Mouse (Mus musculus) adrenal gland, adult (tissue): ENCODE measurements around the gene Dmrta2.

ENCODE experiments used
- DNase-seq, 2 experiments: peaks; one replicate each; pipeline ENCODE4 v3.0.0; 2022 to 2023; ENCODE audit warnings: low spot score in 1 of 2; ENCODE audit not compliant: inconsistent age in 2 of 2

Gene Dmrta2

DNA sequence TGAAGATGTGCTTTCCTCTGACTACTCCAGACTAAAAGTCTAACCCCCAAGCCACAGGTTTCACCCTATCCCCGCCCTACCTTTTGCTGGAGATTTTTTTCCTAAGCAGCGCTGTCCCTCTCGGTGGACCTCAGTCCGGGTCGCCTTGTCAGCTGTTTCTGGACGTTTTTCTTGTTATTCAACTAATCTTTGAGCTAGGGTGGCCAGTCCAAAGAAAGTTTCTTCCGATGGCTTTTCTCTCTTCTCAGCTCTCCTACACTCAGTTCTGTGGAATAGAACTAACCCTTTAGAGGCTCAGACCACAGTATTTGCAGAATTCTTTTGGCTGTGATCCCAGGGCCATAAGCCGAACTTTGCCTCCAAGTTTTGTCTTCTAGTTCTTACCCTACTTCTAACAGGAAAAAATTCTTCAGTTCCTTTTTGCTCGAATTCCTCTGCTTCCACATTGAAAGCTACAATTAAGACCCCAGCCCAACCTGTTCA lies 1.0 kb downstream of the Dmrta2 start:
- peak in 1 of 2 experiments; percentile 28 for DNase-seq

DNA sequence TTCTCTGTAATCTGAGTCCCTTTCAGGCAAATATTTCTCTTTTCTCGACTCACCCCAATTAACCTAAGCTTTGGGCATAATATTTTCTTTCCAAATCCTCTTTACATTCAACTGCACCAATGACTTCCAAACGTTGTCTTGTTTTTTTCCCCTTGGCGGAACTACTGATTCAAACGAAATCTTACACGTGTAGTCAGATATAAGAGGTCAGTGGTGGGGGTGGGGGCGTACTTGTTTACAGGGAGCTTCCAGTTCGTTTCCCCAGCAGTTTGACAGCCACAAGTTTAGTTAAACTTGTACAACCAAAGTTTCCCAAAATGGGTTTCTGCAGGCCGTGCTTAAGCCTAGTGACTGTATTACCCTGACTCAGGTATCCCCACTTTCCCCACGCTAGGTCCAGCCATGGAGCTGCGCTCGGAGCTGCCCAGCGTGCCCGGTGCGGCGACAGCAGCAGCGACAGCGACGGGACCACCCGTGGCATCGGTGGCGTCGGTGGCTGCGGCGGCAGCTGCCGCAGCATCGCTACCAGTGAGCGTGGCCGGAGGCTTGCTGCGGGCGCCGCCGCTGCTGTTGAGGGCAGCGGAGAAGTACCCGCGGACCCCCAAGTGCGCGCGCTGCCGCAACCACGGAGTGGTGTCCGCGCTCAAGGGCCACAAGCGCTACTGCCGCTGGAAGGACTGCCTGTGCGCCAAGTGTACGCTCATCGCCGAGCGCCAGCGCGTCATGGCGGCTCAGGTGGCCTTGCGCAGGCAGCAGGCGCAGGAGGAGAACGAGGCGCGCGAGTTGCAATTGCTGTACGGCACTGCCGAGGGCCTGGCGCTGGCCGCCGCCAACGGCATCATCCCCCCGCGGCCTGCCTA lies 1.8 kb downstream of the Dmrta2 start:
- DNase-seq = peak; percentile 5 to 57

DNA sequence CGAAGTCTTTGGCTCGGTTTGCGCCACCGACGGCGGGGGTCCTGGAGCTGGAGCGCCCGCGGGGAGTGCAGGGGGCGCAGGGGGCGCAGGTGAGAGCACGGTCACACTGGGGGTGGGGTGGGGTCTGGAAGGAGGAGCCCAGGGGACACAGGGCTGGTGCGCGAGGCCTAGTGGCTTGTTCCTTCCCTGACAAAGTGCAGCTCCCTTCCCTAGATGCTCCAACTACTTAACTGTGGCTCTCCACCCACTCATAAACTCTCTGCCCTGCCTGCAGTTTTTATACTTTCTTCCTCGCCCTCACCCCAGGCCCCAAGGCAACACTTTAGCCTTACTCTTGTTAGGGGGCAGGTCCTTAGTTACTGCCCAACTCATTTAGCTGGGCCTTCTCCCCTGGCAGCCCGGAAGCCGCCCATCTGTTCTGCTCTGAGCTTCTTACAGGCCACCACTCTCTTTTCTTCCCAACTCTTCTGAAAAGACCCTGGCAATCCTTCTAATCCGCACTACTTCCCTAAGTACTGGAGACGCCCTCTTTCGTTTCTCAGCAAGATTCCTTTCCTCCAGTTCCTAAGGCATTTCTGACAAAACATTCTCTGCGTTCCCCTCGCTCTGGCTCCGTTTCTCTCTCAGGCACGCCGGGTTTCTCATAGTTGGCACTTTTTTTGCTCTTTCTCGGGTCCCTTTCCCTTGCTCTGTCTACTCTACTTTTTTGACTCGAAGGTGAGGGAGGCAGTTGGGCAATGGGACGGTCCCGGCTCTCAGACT lies 2.6 kb downstream of the Dmrta2 start:
- peak in 1 of 2 experiments; percentile 42 for DNase-seq

DNA sequence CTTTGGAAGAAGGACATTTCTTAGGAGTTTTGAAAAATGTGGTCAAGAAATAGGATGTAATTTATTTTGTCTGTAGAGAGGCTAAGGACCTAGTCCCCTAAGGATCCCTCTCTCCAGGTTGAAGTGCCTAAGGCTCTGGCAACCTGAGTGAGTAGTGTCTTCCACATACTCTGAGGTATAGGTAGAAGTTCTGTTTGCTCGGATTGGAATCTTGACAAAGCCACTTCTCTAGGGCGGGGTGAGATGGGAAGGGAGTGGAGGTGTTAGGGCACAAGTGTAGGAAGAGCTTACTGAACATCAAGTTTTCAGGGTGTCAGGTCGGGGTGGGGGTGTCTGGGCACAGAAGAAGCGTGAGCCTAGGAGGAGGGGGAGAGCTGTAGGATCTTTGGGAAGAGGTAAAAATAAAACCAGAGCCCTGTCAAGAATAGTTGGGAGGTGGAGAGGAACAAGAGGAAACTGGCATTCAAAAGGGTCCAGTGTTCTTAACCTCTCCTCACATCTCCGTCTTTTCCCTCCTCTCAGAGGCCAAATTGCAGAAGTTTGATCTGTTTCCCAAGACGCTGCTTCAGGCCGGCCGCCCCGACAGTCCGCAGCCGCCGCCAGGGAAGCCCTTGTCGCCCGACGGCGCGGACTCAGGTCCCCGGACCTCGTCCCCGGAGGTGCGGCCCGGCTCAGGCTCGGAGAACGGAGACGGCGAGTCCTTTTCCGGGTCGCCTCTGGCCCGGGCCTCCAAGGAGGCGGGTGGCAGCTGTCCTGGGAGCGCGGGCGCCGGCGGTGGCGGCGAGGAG lies 3.4 kb downstream of the Dmrta2 start:
- peak in 1 of 2 experiments; percentile 10 for DNase-seq

DNA sequence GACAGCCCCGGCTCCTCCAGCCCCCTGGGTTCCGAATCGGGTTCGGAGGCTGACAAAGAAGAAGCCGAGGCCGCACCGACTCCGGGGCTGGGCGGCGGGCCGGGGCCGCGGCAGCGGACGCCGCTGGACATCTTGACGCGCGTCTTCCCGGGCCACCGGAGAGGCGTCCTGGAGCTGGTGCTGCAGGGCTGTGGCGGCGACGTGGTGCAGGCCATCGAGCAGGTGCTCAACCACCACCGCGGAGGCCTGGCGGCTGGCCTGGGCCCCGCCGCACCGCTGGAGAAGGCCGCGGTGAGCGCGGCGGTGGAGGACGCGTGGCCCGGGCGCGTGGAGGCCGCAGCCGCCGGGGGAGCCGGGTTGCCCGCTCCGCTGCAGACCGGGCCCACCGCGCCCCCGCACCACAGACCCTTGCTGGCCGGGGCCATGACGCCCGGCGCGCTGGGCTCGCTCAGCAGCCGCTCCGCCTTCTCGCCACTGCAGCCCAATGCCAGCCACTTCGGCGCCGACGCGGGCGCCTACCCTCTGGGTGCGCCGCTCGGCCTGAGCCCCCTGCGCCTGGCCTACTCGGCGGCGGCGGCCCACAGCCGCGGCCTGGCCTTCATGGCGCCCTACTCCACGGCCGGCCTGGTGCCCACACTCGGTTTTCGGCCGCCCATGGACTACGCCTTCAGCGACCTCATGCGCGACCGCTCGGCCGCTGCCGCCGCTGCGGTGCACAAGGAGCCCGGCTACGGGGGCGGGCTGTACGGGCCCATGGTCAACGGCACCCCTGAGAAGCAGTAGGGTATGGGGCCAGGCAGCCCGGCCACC lies 4.2 kb downstream of the Dmrta2 start:
- peak; percentile 12 to 69 for DNase-seq

- DNase-seq = peak; percentile 5 to 42
These were observed 4.9 kb downstream of the Dmrta2 start for GRCm38 (mm10) chr4:109982681-109983265.

GRCm38 (mm10) chr4:109983281-109984001 lies 5.6 kb downstream of the Dmrta2 start:
- DNase-seq = peak; percentile 8 to 53

GRCm38 (mm10) chr4:109984011-109984411 lies 6.2 kb downstream of the Dmrta2 start:
- DNase-seq = peak in 1 of 2 experiments; percentile 41

- peak in 1 of 2 experiments; percentile 29 for DNase-seq
These were observed 6.9 kb downstream of the Dmrta2 start for GRCm38 (mm10) chr4:109984496-109985423.

- no peak for DNase-seq
These were observed 7.7 kb downstream of the Dmrta2 start for GRCm38 (mm10) chr4:109985424-109986172.

- DNase-seq = no peak
These were observed 8.4 kb downstream of the Dmrta2 start for GRCm38 (mm10) chr4:109986301-109986700.

- DNase-seq = no peak
These were observed 9.0 kb downstream of the Dmrta2 start for GRCm38 (mm10) chr4:109986748-109987355.

DNA sequence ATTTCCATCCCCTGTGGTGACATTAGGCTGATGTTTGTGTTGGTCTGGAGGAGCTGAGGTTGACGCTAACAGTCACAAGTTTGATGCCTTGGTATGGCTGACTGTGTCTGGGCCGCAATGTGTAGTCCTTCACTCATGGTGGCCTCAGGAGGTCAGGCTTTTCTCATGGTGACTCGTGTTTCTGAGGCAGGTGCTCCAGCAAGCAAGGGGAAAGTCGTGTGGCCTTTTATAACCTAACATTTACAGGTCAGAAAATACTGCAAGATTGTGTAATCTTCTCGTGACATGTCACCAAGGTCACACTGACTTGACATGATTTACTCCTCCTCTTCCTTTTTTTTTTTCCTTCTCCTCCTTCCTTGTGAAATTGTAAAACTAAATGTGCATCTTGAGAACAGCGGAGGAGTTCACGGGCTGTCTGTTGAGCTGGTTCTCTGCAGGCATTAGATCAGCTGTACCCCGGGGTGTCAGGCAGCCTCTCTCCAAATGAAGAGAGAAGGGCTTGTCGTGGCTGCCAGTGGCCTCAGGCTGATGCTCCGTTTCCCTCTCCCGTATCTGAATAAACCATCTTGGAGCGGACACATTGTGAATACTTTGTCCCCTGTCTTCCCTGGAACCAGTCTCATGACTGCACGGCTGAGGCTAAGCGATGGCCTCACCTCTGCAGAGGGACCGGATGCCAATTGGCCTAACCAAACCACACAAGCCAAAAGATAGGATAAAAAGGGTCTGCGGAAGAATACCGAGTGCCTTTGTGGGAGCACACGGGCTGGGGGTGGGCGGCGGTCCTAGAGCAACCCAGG lies 9.9 kb downstream of the Dmrta2 start:
- DNase-seq = peak; percentile 7 to 53

- no peak for DNase-seq
These were observed 10.6 kb downstream of the Dmrta2 start for GRCm38 (mm10) chr4:109988411-109988810.

DNA sequence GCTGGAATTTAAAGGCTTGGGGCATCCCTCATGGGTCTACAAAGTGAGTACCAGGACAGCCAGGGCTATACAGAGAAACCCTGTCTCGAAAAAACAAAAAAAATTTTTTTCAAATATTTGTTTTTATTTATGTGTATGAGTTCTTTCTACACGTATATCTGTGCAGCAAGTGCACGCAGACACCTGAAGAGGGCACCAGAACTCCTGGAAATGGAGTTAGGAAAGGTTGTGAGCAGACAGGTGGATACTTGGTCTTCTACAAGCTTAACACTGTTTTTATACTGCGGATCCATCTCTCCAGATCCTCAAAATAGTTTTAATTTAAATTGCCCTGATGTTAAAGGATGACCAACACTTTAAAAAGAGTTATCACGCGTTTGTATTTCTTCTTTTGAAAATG lies 11.4 kb downstream of the Dmrta2 start:
- no peak for DNase-seq

DNA sequence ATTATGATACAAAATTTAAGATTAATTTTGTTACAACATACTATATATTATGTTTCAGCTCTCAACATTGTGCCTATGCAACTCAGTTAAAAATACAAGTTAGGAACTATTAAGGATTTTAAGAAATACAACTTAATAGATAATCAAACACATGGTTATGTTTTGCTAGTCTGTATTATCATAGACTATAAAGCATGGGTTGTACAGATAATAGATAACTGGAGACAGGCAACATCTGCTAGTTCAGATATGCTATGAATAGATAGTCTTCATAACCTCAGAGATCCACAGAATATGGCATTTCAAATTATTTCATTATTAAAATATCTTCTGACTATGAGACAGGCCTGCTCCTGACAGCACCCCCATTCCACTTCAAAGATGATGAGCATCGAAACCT lies 28.2 kb downstream of the Dmrta2 start:
- DNase-seq = no peak
